26 mouse cellular contexts compared by ENCODE assay signal in the genomic region with DNA sequence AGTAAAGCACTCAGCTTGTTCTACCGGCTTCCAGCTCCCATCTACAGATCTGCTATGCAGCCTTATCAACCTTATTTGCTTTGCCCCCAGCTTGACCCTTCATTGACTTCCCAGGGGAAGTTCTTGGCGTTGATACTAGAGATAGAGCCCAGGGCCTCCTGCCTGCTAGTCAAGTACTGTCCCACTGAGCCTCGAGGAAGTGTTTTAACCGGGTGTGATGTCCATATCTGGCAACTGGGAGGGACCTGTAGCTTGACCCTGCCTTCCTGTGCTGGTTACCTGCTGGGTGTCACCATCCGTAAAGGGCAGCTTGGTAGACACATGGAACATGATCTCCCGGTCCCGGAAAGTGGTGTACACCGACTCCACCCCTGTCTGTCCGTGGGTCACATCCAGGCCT. TPM values are rescaled to one million over a fixed set of nuclear protein-coding genes. Genes with fewer than 3 reads are reported as not detected.
DNase-seq lines count a peak whose midpoint lies in the region; ATAC-seq lines count a peak whose summit lies in the region.
"Had no signal": no experiment of that assay in that cellular context is flagged by ENCODE, and none has a peak within 500 bp of the region (broad histone marks: within the 10 kb centered on the region; RNA-seq: fewer than 3 reads in every experiment).

No protein-coding gene starts in this region.

- H3K9ac ChIP-seq in heart, embryonic 13.5 days, result 0 out of 2 replicates have a peak overlapping the region, but pooled peaks have one; percentile 28
- H3K9ac ChIP-seq in intestine, embryonic 16.5 days (ENCODE audit: low read depth, low read length), result no peak overlapping the region
- H3K9ac ChIP-seq: embryonic facial prominence, embryonic 13.5 days; forebrain, embryonic 12.5 days; heart, embryonic 15.5 days; hindbrain, embryonic 13.5 days had no signal

- no peaks in the 10 kb centered on the region for H3K27me3 ChIP-seq in heart, embryonic 13.5 days (replicated peaks)
- H3K27me3 ChIP-seq in intestine, embryonic 16.5 days (replicated peaks; ENCODE audit: control insufficient read depth, insufficient read depth, low read length), result no peaks in the 10 kb centered on the region
- H3K27me3 ChIP-seq: embryonic facial prominence, embryonic 13.5 days; forebrain, embryonic 12.5 days; heart, embryonic 15.5 days; hindbrain, embryonic 13.5 days; Patski had no signal

- no peaks in the 10 kb centered on the region for H3K9me3 ChIP-seq in heart, embryonic 13.5 days
- H3K9me3 ChIP-seq in intestine, embryonic 16.5 days (ENCODE audit: control insufficient read depth, low read length), result no peaks in the 10 kb centered on the region
- H3K9me3 ChIP-seq: embryonic facial prominence, embryonic 13.5 days; forebrain, embryonic 12.5 days; heart, embryonic 10.5 days; heart, embryonic 15.5 days; hindbrain, embryonic 13.5 days had no signal

- no peak for ATAC-seq in heart, embryonic 13.5 days (ENCODE audit: extremely low read depth, insufficient number of reproducible peaks, low FRiP score, low TSS enrichment)
- ATAC-seq in intestine, embryonic 16.5 days, result peak; percentile 51
- ATAC-seq: activated CD4-positive, CD25-positive, alpha-beta regulatory T cell, adult 4 months; forebrain, embryonic 16.5 days; Patski had no signal

- H3K27ac ChIP-seq in heart, embryonic 13.5 days (replicated peaks), result no peak overlapping the region
- no peak overlapping the region for H3K27ac ChIP-seq in intestine, embryonic 16.5 days (ENCODE audit: low read length)
- H3K27ac ChIP-seq: embryonic facial prominence, embryonic 13.5 days; forebrain, embryonic 12.5 days; heart, embryonic 10.5 days; heart, embryonic 15.5 days; hindbrain, embryonic 13.5 days had no signal

- peaks cover 39% of the 10 kb centered on the region for H3K4me1 ChIP-seq in heart, embryonic 13.5 days
- peaks cover 26% of the 10 kb centered on the region for H3K4me1 ChIP-seq in intestine, embryonic 16.5 days (ENCODE audit: control insufficient read depth, insufficient read depth, low read length)

- 37% methylated on average over 9 of the region's 9 CpGs for WGBS in heart, embryonic 13.5 days
- 50% methylated on average over 9 of the region's 9 CpGs for WGBS in intestine, embryonic 16.5 days

- no peak overlapping the region for H3K4me2 ChIP-seq in heart, embryonic 13.5 days
- H3K4me2 ChIP-seq in intestine, embryonic 16.5 days (ENCODE audit: low read depth, low read length), result no peak overlapping the region
- H3K4me2 ChIP-seq: embryonic facial prominence, embryonic 13.5 days; forebrain, embryonic 12.5 days; heart, embryonic 15.5 days; hindbrain, embryonic 13.5 days had no signal

- H3K36me3 ChIP-seq in heart, embryonic 13.5 days, result peaks cover 28% of the 10 kb centered on the region; the same call in 1 of the 2 replicates
- no peaks in the 10 kb centered on the region for H3K36me3 ChIP-seq in intestine, embryonic 16.5 days (ENCODE audit: control insufficient read depth, insufficient read depth, low read length)
- H3K36me3 ChIP-seq: embryonic facial prominence, embryonic 13.5 days; forebrain, embryonic 12.5 days; heart, embryonic 15.5 days had no signal

- no peak overlapping the region for H3K4me3 ChIP-seq in heart, embryonic 13.5 days
- H3K4me3 ChIP-seq in intestine, embryonic 16.5 days (ENCODE audit: low read length), result no peak overlapping the region
- H3K4me3 ChIP-seq: embryonic facial prominence, embryonic 13.5 days; forebrain, embryonic 12.5 days; heart, embryonic 10.5 days; heart, embryonic 15.5 days; hindbrain, embryonic 13.5 days had no signal

- DNase-seq in heart, adult 8-10 months (ENCODE audit: low spot score), result no peak
- DNase-seq in urinary bladder, postnatal 14 days (ENCODE audit: low spot score), result peak; percentile 69
- DNase-seq in urinary bladder, postnatal 4 days (ENCODE audit: low spot score in 2 of 2), result no peak
- DNase-seq in spleen, adult 12 weeks (ENCODE audit: low spot score), result no peak
- no peak for DNase-seq in frontal cortex, postnatal 14 days (ENCODE audit: low spot score in 2 of 2)
- DNase-seq: adrenal gland, adult 2 months; adrenal gland, postnatal 25 days; cerebellum, adult 18-20 months; cerebellum, adult 9-11 months; cerebellum, postnatal 36 days; gastrocnemius, postnatal 36 days; heart, postnatal 14 days had no signal

RNA-seq across cellular contexts. Expression of a gene that starts 52.2 kb away (rescaled TPM):
- not detected in 2 replicates for polyA plus RNA-seq in heart, embryonic 13.5 days (2015; fragmentation: Nextera tagmentation; extraction: Ambion mirVana)
- total RNA-seq in heart, adult 8-10 months (2022), result not detected
- polyA plus RNA-seq in intestine, embryonic 16.5 days (2015; fragmentation: Nextera tagmentation; extraction: Ambion mirVana), result not detected in 2 replicates
- total RNA-seq: adrenal gland, adult 2 months; adrenal gland, postnatal 25 days; gastrocnemius, adult 8-10 months; gastrocnemius, postnatal 36 days; heart, postnatal 14 days; hematopoietic stem cell, adult 5-6 weeks had no signal
- polyA plus RNA-seq: activated CD4-positive, CD25-positive, alpha-beta regulatory T cell, adult 4 months; adrenal gland, adult 2 months; C2C12; embryonic facial prominence, embryonic 13.5 days; forebrain, embryonic 12.5 days; forebrain, embryonic 16.5 days; frontal cortex, adult 2 months; heart, embryonic 10.5 days; heart, embryonic 15.5 days; hindbrain, embryonic 13.5 days; Patski had no signal
